Mouse (Mus musculus) midbrain, postnatal 0 days (tissue): ENCODE results near the gene Esyt2. TPM values are rescaled to one million over a fixed set of nuclear protein-coding genes. Genes with fewer than 3 reads are reported as not detected.

Experiments used
- ATAC-seq: fragments of 200-750 bp; cut with Nextera tagmentation; 2 replicates; pipeline ENCODE4 v1.8.0; 2017; ENCODE audit warnings: moderate number of reproducible peaks, mild to moderate bottlenecking, moderate TSS enrichment, moderate library complexity; ENCODE audit not compliant: low FRiP score
- DNase-seq: peaks from one replicate; pipeline ENCODE4 v3.0.0-alpha.2; 2015; ENCODE audit warnings: low spot score
- H3K27ac ChIP-seq: fragments of 300-500 bp; sonication (generic); 2 replicates; pipeline ENCODE4 v1.5.1; 2014; ENCODE audit warnings: low read depth, mild to moderate bottlenecking, low read length, mixed read lengths
- H3K27me3 ChIP-seq: fragments of 300-500 bp; sonication (generic); 2 replicates; pipeline ENCODE4 v1.6.1; 2014; ENCODE audit warnings: low read length, control low read depth, mixed read lengths; ENCODE audit not compliant: insufficient read depth
- H3K36me3 ChIP-seq: fragments of 300-500 bp; sonication (generic); 2 replicates; pipeline ENCODE4 v1.6.1; 2014; ENCODE audit warnings: low read length, control low read depth, mixed read lengths; ENCODE audit not compliant: insufficient read depth
- H3K4me1 ChIP-seq: fragments of 300-500 bp; sonication (generic); 2 replicates; pipeline ENCODE4 v1.6.1; 2014; ENCODE audit warnings: mild to moderate bottlenecking, control low read depth, antibody characterized with exemption, low read length, mixed read lengths; ENCODE audit not compliant: insufficient read depth
- H3K4me2 ChIP-seq: fragments of 300-500 bp; sonication (generic); 2 replicates; pipeline ENCODE4 v1.6.1; 2014; ENCODE audit warnings: low read depth, mild to moderate bottlenecking, low read length, mixed read lengths; ENCODE audit not compliant: poor library complexity, severe bottlenecking
- H3K4me3 ChIP-seq: fragments of 300-500 bp; sonication (generic); 2 replicates; pipeline ENCODE4 v1.5.1; 2014; ENCODE audit warnings: low read depth, mild to moderate bottlenecking, low read length, moderate library complexity
- H3K9ac ChIP-seq: fragments of 300-500 bp; sonication (generic); replicated peaks from 2 replicates; pipeline ENCODE4 v1.6.1; 2014; ENCODE audit warnings: mild to moderate bottlenecking, low read length, moderate library complexity, mixed read lengths; ENCODE audit not compliant: poor library complexity, severe bottlenecking
- H3K9me3 ChIP-seq: fragments of 300-500 bp; sonication (generic); 2 replicates; pipeline ENCODE4 v1.6.1; 2016; ENCODE audit warnings: low read length, control low read depth
- CTCF ChIP-seq: IDR thresholded peaks from 2 replicates; pipeline ENCODE4 v1.5.1; 2016; ENCODE audit warnings: antibody characterized with exemption, mild to moderate bottlenecking
- WGBS: fragments of 180-500 bp; shearing (Covaris S2); extraction: QIAGEN DNeasy Blood & Tissue Kit; methylation state at CpG from one replicate; pipeline ENCODE4 v1.1.7; 2014; 5-methylcytosine and 5-hydroxymethylcytosine counted together
- polyA plus RNA-seq: library from polyadenylated mRNA; unstranded; fragments of >200 nt; fragmentation: Nextera tagmentation; extraction: Ambion mirVana; gene quantifications from 2 replicates; pipeline ENCODE4 v1.2.1, GENCODE M21; 2015
- total RNA-seq: library from RNA; depleted of rRNA; stranded (reverse); fragments of >200 nt; gene quantifications from 2 replicates; pipeline ENCODE4 v1.2.3, GENCODE M21; 2014

The Esyt2 gene
- total and polyA plus RNA-seq, 2 experiments from 2014 or later = 8.6 to 35.1 TPM

DNA sequence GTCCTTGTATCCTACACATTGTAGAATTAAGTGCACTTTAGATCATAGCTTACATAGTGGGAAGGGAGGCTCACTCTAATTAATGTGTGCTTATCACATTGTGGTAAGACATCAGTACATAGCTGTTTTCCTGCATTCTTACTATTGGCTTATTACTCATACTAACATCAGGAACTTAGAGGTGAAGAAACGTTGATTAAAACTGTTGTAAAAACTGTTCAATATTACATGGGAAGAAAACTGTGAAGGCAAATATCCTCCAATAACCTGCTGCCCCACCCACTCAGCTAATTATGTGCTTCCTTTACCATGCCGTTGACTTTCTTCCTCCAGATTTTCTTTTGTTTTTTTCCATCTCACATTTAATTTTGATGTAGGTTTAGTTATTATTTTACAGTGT is 87.9 kb downstream of the Esyt2 start:
- Histone ChIP-seq H3K4me2 (no peak overlapping the region), H3K27me3 (no peaks in the 10 kb centered on the region), H3K9ac (no peak overlapping the region), H3K36me3 (peaks cover 25% of the 10 kb centered on the region), H3K9me3 (no peaks in the 10 kb centered on the region), H3K4me1 (no peaks in the 10 kb centered on the region), H3K27ac (no peak overlapping the region), H3K4me3 (no peak overlapping the region)
- no peak for DNase-seq
- no peak for ATAC-seq
- no peak for TF ChIP-seq CTCF
- WGBS = 96% methylated on average over 2 of the region's 2 CpGs

GRCm38 (mm10) chr12:116383101-116383500 is 102.1 kb downstream of the Esyt2 start:
- peaks cover 11% of the 10 kb centered on the region for H3K36me3 ChIP-seq
- DNase-seq = no peak

GRCm38 (mm10) chr12:116383995-116384394 is 103.0 kb downstream of the Esyt2 start:
- H3K27ac ChIP-seq = no peak overlapping the region

More at GRCm38 (mm10) chr12:116383101-116383500, 102.1 kb downstream of the Esyt2 start:
- ATAC-seq = no peak
- no peak overlapping the region for H3K9ac ChIP-seq
- no peaks in the 10 kb centered on the region for H3K27me3 ChIP-seq
- H3K27ac ChIP-seq = no peak overlapping the region
- H3K4me3 ChIP-seq = no peak overlapping the region
- no peak for TF ChIP-seq CTCF
- H3K9me3 ChIP-seq = no peaks in the 10 kb centered on the region
- whole genome bisulfite sequencing = 80% methylated on average over 2 of the region's 2 CpGs
- no peak overlapping the region for H3K4me2 ChIP-seq
- H3K4me1 ChIP-seq = no peaks in the 10 kb centered on the region

GRCm38 (mm10) chr12:116386802-116387201 is 105.8 kb downstream of the Esyt2 start:
- H3K4me3 ChIP-seq = no peak overlapping the region
- 80% methylated on average over 1 of the region's 1 CpGs for WGBS

More at GRCm38 (mm10) chr12:116383995-116384394, 103.0 kb downstream of the Esyt2 start:
- no peak for DNase-seq
- Histone ChIP-seq H3K4me1 (no peaks in the 10 kb centered on the region), H3K4me3 (no peak overlapping the region), H3K4me2 (no peak overlapping the region), H3K9me3 (no peaks in the 10 kb centered on the region), H3K27me3 (no peaks in the 10 kb centered on the region), H3K9ac (no peak overlapping the region), H3K36me3 (peaks cover 11% of the 10 kb centered on the region)
- TF ChIP-seq CTCF = no peak
- ATAC-seq = no peak

GRCm38 (mm10) chr12:116389868-116390267 is 108.9 kb downstream of the Esyt2 start:
- DNase-seq (no peak), ATAC-seq (no peak)
- Histone ChIP-seq H3K27ac (no peak overlapping the region), H3K27me3 (no peaks in the 10 kb centered on the region), H3K9ac (no peak overlapping the region), H3K36me3 (no peaks in the 10 kb centered on the region), H3K4me2 (no peak overlapping the region), H3K4me1 (no peaks in the 10 kb centered on the region), H3K9me3 (no peaks in the 10 kb centered on the region), H3K4me3 (no peak overlapping the region)
- TF ChIP-seq CTCF = no peak
- WGBS = 38% methylated on average over 1 of the region's 1 CpGs

More at GRCm38 (mm10) chr12:116386802-116387201, 105.8 kb downstream of the Esyt2 start:
- Histone ChIP-seq H3K27ac (no peak overlapping the region), H3K36me3 (no peaks in the 10 kb centered on the region), H3K4me2 (no peak overlapping the region), H3K27me3 (no peaks in the 10 kb centered on the region), H3K4me1 (no peaks in the 10 kb centered on the region), H3K9me3 (no peaks in the 10 kb centered on the region), H3K9ac (no peak overlapping the region)
- ATAC-seq (no peak), DNase-seq (no peak)
- no peak for TF ChIP-seq CTCF

DNA sequence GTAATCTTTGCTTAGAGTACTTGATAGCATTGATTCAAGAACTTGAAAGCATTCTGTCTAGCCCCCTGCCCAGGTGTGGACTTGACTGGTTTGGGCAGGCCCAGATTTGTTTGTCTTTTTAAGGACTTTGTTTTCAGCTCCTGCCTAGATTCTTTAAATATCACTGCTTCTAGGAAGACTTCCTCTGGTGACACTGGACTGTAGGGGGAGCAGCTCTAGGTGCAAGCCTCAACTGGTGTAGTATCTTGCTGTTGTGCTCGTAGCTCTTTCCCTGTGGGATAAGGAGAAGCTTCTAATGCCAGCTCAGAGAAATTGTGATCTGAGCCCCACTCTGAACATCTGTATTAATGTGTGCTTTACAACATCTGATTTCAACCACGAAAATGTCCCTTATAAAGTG is 113.3 kb downstream of the Esyt2 start:
- no peak for TF ChIP-seq CTCF
- H3K27me3 ChIP-seq = no peaks in the 10 kb centered on the region
- no peak overlapping the region for H3K9ac ChIP-seq
- no peaks in the 10 kb centered on the region for H3K9me3 ChIP-seq
- WGBS = 88% methylated on average over 2 of the region's 2 CpGs
- no peaks in the 10 kb centered on the region for H3K36me3 ChIP-seq
- no peak overlapping the region for H3K4me3 ChIP-seq
- H3K4me1 ChIP-seq = no peaks in the 10 kb centered on the region
- no peak for ATAC-seq
- no peak overlapping the region for H3K4me2 ChIP-seq
- H3K27ac ChIP-seq = no peak overlapping the region
- no peak for DNase-seq
